Mouse (Mus musculus) neural tube, embryonic 12.5 days (tissue): Measurements from ENCODE around the gene Lbx1. TPM values are rescaled to one million over a fixed set of nuclear protein-coding genes. Genes with fewer than 3 reads are reported as not detected.

ENCODE experiments used
- ATAC-seq: fragments of 200-750 bp; cut with Nextera tagmentation; 2 replicates; pipeline ENCODE4 v1.8.0; 2017; ENCODE audit warnings: low read depth, mild to moderate bottlenecking, moderate TSS enrichment, moderate library complexity; ENCODE audit not compliant: low FRiP score
- H3K27ac ChIP-seq: fragments of 300-500 bp; sonication (generic); 2 replicates; pipeline ENCODE4 v1.5.1; 2016
- H3K27me3 ChIP-seq: fragments of 300-500 bp; sonication (generic); replicated peaks from 2 replicates; pipeline ENCODE4 v1.6.1; 2016; ENCODE audit warnings: mild to moderate bottlenecking
- H3K36me3 ChIP-seq: fragments of 300-500 bp; sonication (generic); 2 replicates; pipeline ENCODE4 v1.6.1; 2016; ENCODE audit warnings: mild to moderate bottlenecking
- H3K4me1 ChIP-seq: fragments of 300-500 bp; sonication (generic); 2 replicates; pipeline ENCODE4 v1.6.1; 2016
- H3K4me2 ChIP-seq: fragments of 300-500 bp; sonication (generic); replicated peaks from 2 replicates; pipeline ENCODE4 v1.6.1; 2016; ENCODE audit warnings: mild to moderate bottlenecking
- H3K4me3 ChIP-seq: fragments of 300-500 bp; sonication (generic); 2 replicates; pipeline ENCODE4 v1.5.1; 2016
- H3K9ac ChIP-seq: fragments of 300-500 bp; sonication (generic); 2 replicates; pipeline ENCODE4 v1.6.1; 2016; ENCODE audit warnings: mild to moderate bottlenecking
- H3K9me3 ChIP-seq: fragments of 300-500 bp; sonication (generic); 2 replicates; pipeline ENCODE4 v1.6.1; 2016; ENCODE audit warnings: mild to moderate bottlenecking
- WGBS: fragments of 180-500 bp; shearing (Covaris S2); methylation state at CpG from one replicate; pipeline ENCODE4 v1.1.7; 2016; 5-methylcytosine and 5-hydroxymethylcytosine counted together
- polyA plus RNA-seq: library from polyadenylated mRNA; unstranded; fragments of >200 nt; fragmentation: Nextera tagmentation; extraction: Ambion mirVana; gene quantifications from 2 replicates; pipeline ENCODE4 v1.2.1, GENCODE M21; 2016

Gene Lbx1
- polyA plus RNA-seq, 1 experiment from 2014 or later: 20.3 TPM

GRCm38 (mm10) chr19:45225130-45225529, 10.5 kb downstream of the Lbx1 start:
- peak; percentile 21; the same call in 1 of the 2 replicates for ATAC-seq
- H3K27ac ChIP-seq: no peak overlapping the region
- no peak overlapping the region for H3K4me3 ChIP-seq
- peak overlapping the region; percentile 30 for H3K4me2 ChIP-seq
- no peaks in the 10 kb centered on the region for H3K36me3 ChIP-seq
- H3K9me3 ChIP-seq: no peaks in the 10 kb centered on the region
- H3K4me1 ChIP-seq: peaks cover 49% of the 10 kb centered on the region
- peaks cover 89% of the 10 kb centered on the region for H3K27me3 ChIP-seq
- under 1% methylated on average over 12 of the region's 12 CpGs for WGBS
- no peak overlapping the region for H3K9ac ChIP-seq

DNA sequence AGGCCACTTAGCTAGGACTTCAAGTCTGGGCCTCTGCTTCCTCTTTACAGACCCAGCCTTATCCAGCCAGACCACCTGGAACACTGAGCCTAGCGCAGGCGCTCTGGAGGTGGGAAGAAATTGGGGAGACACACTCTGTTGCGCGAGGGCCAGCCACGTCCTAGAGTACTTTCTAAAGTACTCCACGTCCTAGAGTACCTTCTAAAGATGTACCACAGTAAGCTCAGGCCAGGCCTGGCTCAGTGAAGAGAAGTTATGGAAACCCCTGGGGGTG, 11.4 kb downstream of the Lbx1 start:
- peaks cover 84% of the 10 kb centered on the region for H3K27me3 ChIP-seq
- H3K36me3 ChIP-seq: no peaks in the 10 kb centered on the region
- no peak overlapping the region for H3K9ac ChIP-seq
- WGBS: under 1% methylated on average over 6 of the region's 6 CpGs
- ATAC-seq: no peak
- H3K4me1 ChIP-seq: peaks cover 40% of the 10 kb centered on the region
- H3K4me2 ChIP-seq: peak overlapping the region; percentile 32
- H3K9me3 ChIP-seq: no peaks in the 10 kb centered on the region
- H3K4me3 ChIP-seq: no peak overlapping the region
- H3K27ac ChIP-seq: no peak overlapping the region

- ATAC-seq: no peak
- H3K27ac ChIP-seq: no peak overlapping the region
- WGBS: 1% methylated on average over 49 of the region's 49 CpGs
These were observed 12.0 kb downstream of the Lbx1 start for GRCm38 (mm10) chr19:45223413-45224285.

GRCm38 (mm10) chr19:45222141-45222782, 13.3 kb downstream of the Lbx1 start:
- H3K4me1 ChIP-seq: peaks cover 25% of the 10 kb centered on the region
- WGBS: 2% methylated on average over 17 of the region's 17 CpGs

More at GRCm38 (mm10) chr19:45223413-45224285, 12.0 kb downstream of the Lbx1 start:
- Histone ChIP-seq H3K4me1 (peaks cover 35% of the 10 kb centered on the region), H3K4me3 (0 out of 2 replicates have a peak overlapping the region, but pooled peaks have one; percentile 5), H3K27me3 (peaks cover 83% of the 10 kb centered on the region), H3K9ac (no peak overlapping the region), H3K9me3 (no peaks in the 10 kb centered on the region), H3K4me2 (peak overlapping the region; percentile 32), H3K36me3 (no peaks in the 10 kb centered on the region)

GRCm38 (mm10) chr19:45221458-45221783, 14.2 kb downstream of the Lbx1 start:
- 0 out of 2 replicates have a peak overlapping the region, but pooled peaks have one; percentile 44 for H3K9ac ChIP-seq
- peaks cover 66% of the 10 kb centered on the region for H3K27me3 ChIP-seq
- ATAC-seq: no peak
- no peaks in the 10 kb centered on the region for H3K9me3 ChIP-seq
- H3K4me1 ChIP-seq: peaks cover 19% of the 10 kb centered on the region
- peak overlapping the region; percentile 15 for H3K4me3 ChIP-seq
- H3K27ac ChIP-seq: no peak overlapping the region
- H3K4me2 ChIP-seq: peak overlapping the region; percentile 62
- no peaks in the 10 kb centered on the region for H3K36me3 ChIP-seq
- 2% methylated on average over 9 of the region's 9 CpGs for WGBS

More at GRCm38 (mm10) chr19:45222141-45222782, 13.3 kb downstream of the Lbx1 start:
- H3K9me3 ChIP-seq: no peaks in the 10 kb centered on the region
- no peak for ATAC-seq
- H3K36me3 ChIP-seq: no peaks in the 10 kb centered on the region
- H3K9ac ChIP-seq: no peak overlapping the region
- peaks cover 74% of the 10 kb centered on the region for H3K27me3 ChIP-seq
- no peak overlapping the region for H3K4me2 ChIP-seq
- no peak overlapping the region for H3K27ac ChIP-seq
- no peak overlapping the region for H3K4me3 ChIP-seq

- Histone ChIP-seq H3K27me3 (peaks cover 60% of the 10 kb centered on the region), H3K4me1 (peaks cover 14% of the 10 kb centered on the region), H3K4me2 (peak overlapping the region; percentile 62), H3K9me3 (no peaks in the 10 kb centered on the region), H3K27ac (no peak overlapping the region), H3K9ac (0 out of 2 replicates have a peak overlapping the region, but pooled peaks have one; percentile 44), H3K36me3 (no peaks in the 10 kb centered on the region), H3K4me3 (peak overlapping the region; percentile 22)
- WGBS: 2% methylated on average over 29 of the region's 29 CpGs
- peak; percentile 67 for ATAC-seq
These were observed 14.8 kb downstream of the Lbx1 start for GRCm38 (mm10) chr19:45220593-45221457.

DNA sequence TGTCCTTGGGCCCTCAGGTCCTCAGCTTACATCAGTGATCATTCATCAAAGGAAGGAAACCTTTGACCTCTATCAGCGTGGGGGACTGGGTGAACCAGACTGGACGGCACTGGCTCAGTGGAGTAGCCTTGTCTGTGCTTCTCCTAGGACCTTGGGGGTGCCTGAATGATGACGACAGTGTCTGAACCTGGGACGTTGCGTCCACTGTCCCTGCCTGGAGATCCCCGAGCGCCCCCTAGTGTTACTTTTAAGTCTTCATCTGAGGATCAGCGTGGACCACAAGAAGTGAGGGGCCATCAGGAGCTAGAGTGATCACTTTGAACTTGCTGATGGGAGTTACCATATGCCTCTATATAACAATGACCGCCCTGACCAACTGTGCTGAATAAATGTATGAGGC, 19.4 kb downstream of the Lbx1 start:
- no peaks in the 10 kb centered on the region for H3K9me3 ChIP-seq
- H3K4me3 ChIP-seq: no peak overlapping the region
- H3K27me3 ChIP-seq: peaks cover 14% of the 10 kb centered on the region
- H3K36me3 ChIP-seq: no peaks in the 10 kb centered on the region
- no peak for ATAC-seq
- no peaks in the 10 kb centered on the region for H3K4me1 ChIP-seq
- no peak overlapping the region for H3K4me2 ChIP-seq
- no peak overlapping the region for H3K9ac ChIP-seq
- WGBS: 3% methylated on average over 9 of the region's 9 CpGs
- no peak overlapping the region for H3K27ac ChIP-seq

GRCm38 (mm10) chr19:45215431-45215830, 20.2 kb downstream of the Lbx1 start:
- no peak overlapping the region for H3K27ac ChIP-seq
- H3K27me3 ChIP-seq: peaks cover 14% of the 10 kb centered on the region
- no peak overlapping the region for H3K9ac ChIP-seq
- H3K4me3 ChIP-seq: no peak overlapping the region
- ATAC-seq: no peak
- H3K9me3 ChIP-seq: no peaks in the 10 kb centered on the region
- no peaks in the 10 kb centered on the region for H3K4me1 ChIP-seq
- H3K36me3 ChIP-seq: no peaks in the 10 kb centered on the region
- 73% methylated on average over 4 of the region's 4 CpGs for WGBS
- H3K4me2 ChIP-seq: no peak overlapping the region

DNA sequence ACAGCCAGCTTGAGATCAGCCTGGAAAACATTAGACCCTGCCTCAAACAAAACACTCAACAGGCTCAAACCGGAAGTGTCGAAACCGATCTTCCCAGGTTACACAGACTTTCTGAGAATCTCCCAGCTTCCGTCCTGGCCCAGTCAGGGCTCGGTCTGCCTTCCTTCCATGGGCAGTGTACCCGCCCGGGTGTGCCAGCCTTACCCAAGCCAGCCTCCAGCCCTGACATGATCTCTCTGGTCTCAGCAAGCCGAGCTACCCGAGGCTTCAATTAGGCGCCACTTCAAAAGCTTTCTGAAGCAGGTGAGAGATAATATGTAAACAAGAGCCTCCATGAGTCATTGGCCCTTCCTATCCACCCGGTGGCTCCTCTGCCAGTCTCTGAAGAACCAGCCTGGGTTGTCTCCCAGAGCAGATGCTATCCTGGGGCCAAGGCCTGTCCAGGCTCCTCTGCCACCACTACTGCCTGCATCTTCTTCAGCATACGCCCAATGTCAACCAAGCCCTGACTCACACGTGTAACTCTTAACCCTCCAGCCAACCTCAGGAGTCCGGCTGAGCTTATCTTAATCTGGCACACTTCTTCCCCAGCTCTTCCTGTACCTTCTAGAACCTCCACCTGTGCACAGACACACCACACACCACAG, 25.7 kb downstream of the Lbx1 start:
- H3K27me3 ChIP-seq: peaks cover 26% of the 10 kb centered on the region

DNA sequence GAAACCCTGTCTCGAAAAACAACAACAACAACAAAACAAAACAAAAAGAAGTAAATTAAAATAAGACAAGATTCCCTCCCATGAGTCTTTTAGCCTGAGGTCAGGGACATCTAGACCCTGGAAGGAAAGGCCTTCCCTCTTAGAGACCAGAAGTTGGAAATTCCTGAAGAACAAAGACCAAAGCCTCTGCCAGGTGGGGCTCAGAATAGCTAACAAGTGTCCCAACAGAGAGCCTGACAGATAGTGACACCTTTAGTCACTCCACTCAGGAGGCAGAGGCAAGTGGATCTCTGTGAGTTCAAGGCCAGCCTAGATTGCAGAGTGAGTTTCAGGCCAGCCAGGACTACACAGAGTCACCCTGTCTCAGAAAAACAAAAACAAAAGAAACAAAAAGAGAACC, 26.4 kb downstream of the Lbx1 start:
- no peak overlapping the region for H3K27ac ChIP-seq
- no peak for ATAC-seq
- no peaks in the 10 kb centered on the region for H3K36me3 ChIP-seq
- no peaks in the 10 kb centered on the region for H3K9me3 ChIP-seq
- peaks cover 26% of the 10 kb centered on the region for H3K27me3 ChIP-seq
- H3K4me2 ChIP-seq: no peak overlapping the region
- H3K9ac ChIP-seq: no peak overlapping the region
- WGBS: 65% methylated on average over 1 of the region's 1 CpGs
- no peaks in the 10 kb centered on the region for H3K4me1 ChIP-seq
- no peak overlapping the region for H3K4me3 ChIP-seq

More for the DNA sequence above, 25.7 kb downstream of the Lbx1 start:
- H3K4me1 ChIP-seq: no peaks in the 10 kb centered on the region
- no peak overlapping the region for H3K4me3 ChIP-seq
- H3K36me3 ChIP-seq: no peaks in the 10 kb centered on the region
- H3K27ac ChIP-seq: no peak overlapping the region
- 86% methylated on average over 14 of the region's 14 CpGs for WGBS
- no peaks in the 10 kb centered on the region for H3K9me3 ChIP-seq
- H3K4me2 ChIP-seq: no peak overlapping the region
- no peak for ATAC-seq
- H3K9ac ChIP-seq: no peak overlapping the region

- Histone ChIP-seq H3K27ac (no peak overlapping the region), H3K4me1 (no peaks in the 10 kb centered on the region), H3K36me3 (no peaks in the 10 kb centered on the region), H3K9ac (no peak overlapping the region), H3K27me3 (peaks cover 26% of the 10 kb centered on the region), H3K9me3 (no peaks in the 10 kb centered on the region), H3K4me2 (peak overlapping the region; percentile 26), H3K4me3 (no peak overlapping the region)
- 22% methylated on average over 22 of the region's 22 CpGs for WGBS
- ATAC-seq: no peak
These were observed 27.1 kb downstream of the Lbx1 start for GRCm38 (mm10) chr19:45208438-45209060.
